Mouse (Mus musculus) lung, postnatal 0 days (tissue): ENCODE measurements around the gene Agbl4.

Experiments
- CTCF ChIP-seq: IDR thresholded peaks from 2 replicates; pipeline ENCODE4 v1.5.1; 2016; ENCODE audit warnings: antibody characterized with exemption, mild to moderate bottlenecking
- EP300 ChIP-seq: IDR thresholded peaks from 2 replicates; pipeline ENCODE4 v1.6.1; 2016; ENCODE audit warnings: antibody characterized with exemption, mild to moderate bottlenecking, control low read depth

DNA sequence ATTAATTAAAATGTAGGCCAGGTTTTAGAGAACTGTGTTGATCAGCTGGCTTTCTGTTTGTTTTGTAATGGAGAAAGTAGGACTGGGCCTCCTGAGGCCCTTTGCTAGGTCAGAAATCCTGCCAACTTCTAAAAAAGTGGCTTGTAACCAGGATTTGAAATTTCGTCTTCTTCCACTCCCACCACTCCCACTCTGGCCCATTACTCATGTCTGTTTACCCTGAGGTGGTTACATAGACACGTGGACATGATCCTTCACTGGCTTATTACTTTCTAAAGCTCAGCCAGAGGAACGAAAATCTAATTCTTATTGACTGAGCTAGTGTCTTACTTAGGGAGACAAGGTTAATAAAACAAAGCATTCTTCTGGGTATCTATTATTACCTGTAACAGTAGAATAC is 1307.5 kb downstream of the Agbl4 start:
- TF ChIP-seq CTCF (no peak), EP300 (no peak)
